19 mouse cellular contexts compared by ENCODE assay signal in genomic region chr11:114972726-114973125, GRCm38 (mm10). TPM values are rescaled to one million over a fixed set of nuclear protein-coding genes. Genes with fewer than 3 reads are reported as not detected.
"Had no signal": no experiment of that assay in that cellular context is flagged by ENCODE, and none has a peak within 500 bp of the region (broad histone marks: within the 10 kb centered on the region; RNA-seq: fewer than 3 reads in every experiment).

No protein-coding gene starts in this region.

- DNase-seq: kidney, adult 8-10 months; kidney, postnatal 25 days; liver; lung, adult 2 months; lung, postnatal 10 days; lung, postnatal 4 days; thymus, adult 18-20 months; thymus, postnatal 14 days had no signal

RNA-seq across cellular contexts. Expression of gene Cd300c, which starts 3.8 kb away (rescaled TPM):
- total RNA-seq: layer of hippocampus, postnatal 25 days; left cerebral cortex, adult 8-10 months; left cerebral cortex, postnatal 25 days had no signal
- polyA plus RNA-seq: kidney, embryonic 16.5 days; limb, embryonic 12.5 days; liver, embryonic 14.5 days; midbrain, embryonic 11.5 days; midbrain, embryonic 15.5 days; neural tube, embryonic 14.5 days; stomach, embryonic 14.5 days had no signal

RNA-seq across cellular contexts. Expression of gene Cd300ld, which starts 17.0 kb away (rescaled TPM):
- total RNA-seq: layer of hippocampus, postnatal 25 days; left cerebral cortex, postnatal 25 days had no signal
- polyA plus RNA-seq: limb, embryonic 12.5 days; neural tube, embryonic 14.5 days had no signal

RNA-seq across cellular contexts. Expression of gene Cd300lb, which starts 38.5 kb away (rescaled TPM):
- total RNA-seq: layer of hippocampus, postnatal 25 days; left cerebral cortex, adult 8-10 months; left cerebral cortex, postnatal 25 days had no signal
- polyA plus RNA-seq: limb, embryonic 12.5 days; midbrain, embryonic 15.5 days; neural tube, embryonic 14.5 days had no signal

RNA-seq across cellular contexts. Expression of gene Cd300ld2, which starts 43.3 kb away (rescaled TPM):
- total RNA-seq: layer of hippocampus, postnatal 25 days; left cerebral cortex, adult 8-10 months; left cerebral cortex, postnatal 25 days; megakaryocyte, adult 5-6 weeks had no signal
- polyA plus RNA-seq: kidney, embryonic 16.5 days; limb, embryonic 12.5 days; liver, embryonic 14.5 days; midbrain, embryonic 11.5 days; midbrain, embryonic 15.5 days; neural tube, embryonic 14.5 days; stomach, embryonic 14.5 days had no signal
